Mouse (Mus musculus) layer of hippocampus, adult 18-20 months (tissue): Measurements from ENCODE around the gene Nrg3. TPM values are rescaled to one million over a fixed set of nuclear protein-coding genes. Genes with fewer than 3 reads are reported as not detected.

Experiments used
- DNase-seq, 2 experiments: peaks; one replicate each; pipeline ENCODE4 v3.0.0; 2022; ENCODE audit warnings: low spot score in 2 of 2
- total RNA-seq, 2 experiments: library from RNA; stranded (reverse); gene quantifications; 2 replicates each; pipeline ENCODE4 v1.2.3; 2021

Gene Nrg3
- total RNA-seq, 2 experiments from 2014 or later = 52.0 to 58.2 TPM

GRCm38 (mm10) chr14:38991847-38992573 lies 480.9 kb downstream of the Nrg3 start:
- peak in 1 of 2 experiments; percentile 68 for DNase-seq

DNA sequence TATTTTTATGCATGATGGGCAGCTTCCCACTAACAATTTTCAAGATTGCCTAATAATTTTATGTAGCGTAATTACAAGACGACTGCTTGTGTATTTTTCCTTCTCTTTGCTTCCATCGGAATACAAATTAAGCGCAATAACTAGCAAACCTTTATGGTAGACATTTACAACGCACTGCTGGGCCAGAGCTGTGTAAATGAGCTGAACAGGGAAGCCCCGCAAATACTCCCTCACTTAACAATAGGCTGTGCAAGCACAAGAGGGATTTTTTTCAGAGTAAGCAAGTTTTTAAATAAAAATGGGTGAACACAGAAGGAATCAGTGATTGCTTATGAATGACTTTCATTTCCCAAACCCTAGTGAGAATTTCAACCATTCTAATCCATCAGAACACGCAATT lies 513.5 kb downstream of the Nrg3 start:
- DNase-seq = no peak

GRCm38 (mm10) chr14:38937481-38937880 lies 535.4 kb downstream of the Nrg3 start:
- no peak for DNase-seq

DNA sequence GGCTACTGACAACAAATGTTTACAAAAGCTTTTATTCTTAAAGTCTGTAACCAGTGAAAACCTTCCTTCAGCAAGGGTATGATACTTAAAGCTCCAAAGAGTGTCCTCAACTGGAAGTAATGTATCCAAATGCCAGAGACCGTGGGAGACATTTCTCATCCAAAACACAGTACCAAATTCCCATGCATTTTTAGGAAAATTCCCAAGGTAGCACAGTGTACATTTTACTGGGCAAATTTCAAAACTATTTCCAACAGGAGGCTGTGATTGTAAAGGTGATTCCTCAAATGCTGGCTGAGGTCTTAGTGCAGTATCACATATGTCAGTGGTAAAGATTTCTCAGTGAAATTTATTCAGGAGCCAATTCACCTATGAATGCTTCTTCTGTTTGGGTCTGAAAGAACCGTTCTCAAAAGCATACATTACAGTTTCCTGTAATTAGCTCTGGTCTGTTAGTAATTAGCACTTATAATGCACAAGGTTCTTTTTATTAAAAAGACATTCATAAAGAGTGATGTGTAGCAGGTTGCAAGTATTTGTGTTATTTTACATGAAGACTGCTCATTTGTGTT lies 536.3 kb downstream of the Nrg3 start:
- DNase-seq = no peak

GRCm38 (mm10) chr14:38923652-38924051 lies 549.2 kb downstream of the Nrg3 start:
- DNase-seq = no peak

DNA sequence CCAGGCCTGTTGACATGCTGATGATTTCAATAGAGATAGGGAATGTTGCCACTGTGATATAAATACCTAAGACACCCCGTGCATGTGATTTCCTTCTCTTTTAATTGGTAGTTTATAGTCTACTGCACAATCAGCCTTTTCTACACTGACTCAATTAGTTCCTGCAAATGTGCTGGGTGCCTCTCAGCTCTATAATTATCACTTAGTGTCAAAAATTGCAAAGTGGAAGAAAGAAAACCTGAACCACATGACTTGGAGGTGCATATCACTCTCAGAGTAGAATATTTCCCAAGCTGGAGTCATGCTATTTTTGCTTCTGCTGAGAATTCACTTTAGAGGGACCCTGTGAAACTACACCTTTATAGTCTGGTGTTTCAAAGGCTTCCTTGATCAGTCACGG lies 552.1 kb downstream of the Nrg3 start:
- DNase-seq = no peak

DNA sequence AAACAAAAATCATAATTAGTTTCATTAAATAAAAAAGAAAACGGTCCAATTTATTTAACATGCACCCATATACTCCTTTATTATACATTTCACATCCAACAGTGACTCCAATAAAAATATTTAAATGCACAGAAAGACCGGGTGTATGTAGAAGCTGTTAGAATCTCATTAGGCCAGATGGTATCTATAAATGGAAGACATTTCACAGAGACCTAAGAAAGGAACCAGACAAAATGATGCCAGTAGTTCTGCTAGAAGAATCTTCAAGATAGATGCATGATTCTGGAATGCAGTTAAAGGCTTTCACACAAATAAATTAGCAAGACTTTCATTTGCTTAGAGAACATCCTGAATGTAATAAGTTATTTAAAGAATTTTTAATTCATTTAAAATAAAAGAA lies 602.3 kb downstream of the Nrg3 start:
- DNase-seq = no peak

GRCm38 (mm10) chr14:38847566-38847965 lies 625.3 kb downstream of the Nrg3 start:
- DNase-seq = no peak

- peak; percentile 25 to 63 for DNase-seq
Measured at GRCm38 (mm10) chr14:38847091-38847490, 625.8 kb downstream of the Nrg3 start.

- no peak for DNase-seq
Measured at GRCm38 (mm10) chr14:38835006-38835405, 637.9 kb downstream of the Nrg3 start.

DNA sequence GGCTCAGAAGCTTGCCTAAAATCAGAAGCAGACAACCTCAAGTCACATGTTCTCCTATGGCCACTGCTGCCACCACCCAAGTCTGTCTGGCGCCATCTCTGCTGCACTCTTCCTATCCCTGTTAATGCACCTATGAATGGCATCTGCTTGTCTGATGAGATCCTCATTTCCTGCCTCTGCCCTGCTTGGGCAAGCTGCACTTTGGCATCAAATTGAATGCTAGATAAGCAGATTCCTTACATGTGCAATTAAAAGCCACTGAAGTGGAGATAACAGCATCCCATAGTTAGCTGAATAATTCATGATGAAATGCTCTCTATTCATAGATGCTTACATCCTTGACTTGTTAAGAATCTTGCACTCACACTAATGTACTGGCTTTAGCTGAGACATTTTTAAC lies 648.0 kb downstream of the Nrg3 start:
- no peak for DNase-seq

DNA sequence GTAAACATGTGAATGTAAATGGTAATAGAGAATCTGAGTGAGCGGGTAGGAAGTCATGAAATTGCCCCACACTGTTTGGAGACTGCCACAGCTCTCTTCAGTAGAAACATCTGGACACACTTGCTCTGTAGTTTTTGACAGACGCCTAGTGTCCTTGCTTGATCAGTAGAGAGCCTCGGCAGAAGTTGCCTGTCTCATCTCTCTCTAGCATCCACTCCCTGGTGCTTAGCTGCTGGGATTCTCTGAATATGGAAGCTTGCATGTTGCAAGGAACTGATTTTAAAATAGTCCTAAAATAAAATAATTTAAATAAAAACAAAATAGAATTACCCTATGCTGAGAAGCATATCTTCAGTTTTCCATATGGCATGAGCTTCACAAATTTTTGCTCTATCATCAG lies 675.9 kb downstream of the Nrg3 start:
- no peak for DNase-seq

GRCm38 (mm10) chr14:38775291-38776116 lies 697.4 kb downstream of the Nrg3 start:
- DNase-seq = no peak

- no peak for DNase-seq
Measured at GRCm38 (mm10) chr14:38774811-38775210, 698.1 kb downstream of the Nrg3 start.

DNA sequence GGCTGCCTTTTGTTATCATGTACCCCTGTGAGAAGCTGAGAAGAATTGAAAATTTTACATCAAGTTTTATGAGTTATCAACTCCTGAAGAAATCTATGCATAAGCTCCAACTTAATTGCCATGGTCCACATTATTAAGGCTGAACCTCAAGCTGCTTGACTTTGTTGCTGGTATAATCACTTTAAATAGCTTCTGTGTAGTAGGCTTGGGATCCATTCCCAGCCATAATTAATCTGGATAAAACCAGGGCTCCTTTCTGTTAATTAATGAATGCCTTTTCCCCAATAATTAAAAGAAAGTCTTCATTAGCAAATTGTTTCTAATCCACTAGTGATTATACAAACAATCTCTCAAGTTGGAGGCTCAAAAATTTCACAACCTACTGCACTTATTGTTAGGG lies 742.4 kb downstream of the Nrg3 start:
- DNase-seq = no peak

DNA sequence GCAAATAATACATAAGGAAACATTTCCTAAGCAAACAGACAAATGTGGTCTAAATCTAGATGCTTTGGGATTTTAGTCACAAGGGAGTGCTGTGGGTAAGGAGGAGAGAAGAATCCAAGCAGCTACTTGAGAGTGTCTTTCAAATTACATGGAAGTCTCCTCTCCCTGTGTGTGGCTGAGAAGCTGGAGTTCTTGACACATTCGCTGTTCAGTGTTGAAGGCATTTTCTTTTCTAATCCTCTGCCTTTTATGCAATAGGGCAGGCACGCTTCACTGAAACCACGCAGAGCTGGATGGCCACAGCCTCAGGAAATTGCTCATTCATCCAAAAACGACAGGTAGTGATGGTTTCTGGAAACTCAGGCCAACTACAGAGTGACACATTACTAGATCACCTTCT lies 769.0 kb downstream of the Nrg3 start:
- no peak for DNase-seq

GRCm38 (mm10) chr14:38702596-38703393 lies 770.1 kb downstream of the Nrg3 start:
- DNase-seq = peak in 1 of 2 experiments; percentile 27

- no peak for DNase-seq
Measured at GRCm38 (mm10) chr14:38701413-38701812, 771.5 kb downstream of the Nrg3 start.

DNA sequence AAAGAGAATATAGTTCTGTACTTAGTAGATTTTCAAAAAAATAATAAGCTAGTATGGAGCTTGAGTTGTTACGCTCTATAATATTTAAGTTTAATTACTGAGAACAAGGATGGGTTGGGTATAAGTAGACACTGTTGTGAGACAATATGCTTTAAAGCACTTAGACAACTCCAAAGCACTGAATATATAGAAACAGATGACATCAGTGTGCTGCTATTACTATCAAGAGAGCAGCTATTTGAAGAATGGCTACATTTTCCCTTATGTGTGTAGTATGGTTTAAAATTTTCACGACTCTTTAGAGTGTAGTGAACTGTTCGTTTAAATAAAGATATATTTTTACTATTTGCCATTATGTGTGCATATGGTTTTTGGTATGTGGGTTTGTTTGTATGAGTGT lies 771.9 kb downstream of the Nrg3 start:
- no peak for DNase-seq

- DNase-seq = no peak
Measured at GRCm38 (mm10) chr14:38659973-38660372, 812.9 kb downstream of the Nrg3 start.

DNA sequence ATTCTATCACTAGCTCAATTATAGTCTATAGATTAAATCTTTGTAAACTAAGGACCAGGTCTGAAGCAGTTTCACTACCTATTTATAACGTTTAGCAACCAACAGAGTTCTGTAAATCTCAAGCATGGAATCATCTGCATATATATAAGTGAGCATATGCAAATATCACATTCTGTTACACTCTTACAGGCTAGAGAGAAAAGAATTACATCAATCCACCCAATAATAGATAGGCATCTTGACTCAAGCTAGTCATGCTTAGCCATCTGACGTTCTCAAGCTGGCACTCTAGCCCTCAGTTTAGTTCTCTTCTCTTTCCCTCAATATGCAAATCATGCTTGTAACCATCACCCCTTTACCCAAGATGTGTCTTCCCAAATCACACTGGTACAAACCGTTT lies 835.8 kb downstream of the Nrg3 start:
- DNase-seq = no peak
